Mouse (Mus musculus) cerebellum, adult 2 months (tissue): ENCODE results near the gene Mmp7.

ENCODE experiments used
- CTCF ChIP-seq: fragments of 200-500 bp; IDR thresholded peaks from 2 replicates; pipeline ENCODE4 v1.5.1; 2011; ENCODE audit warnings: low read depth, mild to moderate bottlenecking, control low read depth, low read length, moderate library complexity, borderline replicate concordance; ENCODE audit not compliant: insufficient read depth
- POLR2A ChIP-seq: fragments of 200-500 bp; IDR thresholded peaks from 2 replicates; pipeline ENCODE4 v1.6.1; 2011; ENCODE audit warnings: low read length, control low read depth, borderline replicate concordance; ENCODE audit not compliant: insufficient read depth

- TF ChIP-seq CTCF (no peak), POLR2A (no peak)
Observed at GRCm38 (mm10) chr9:7708698-7709097, 16.8 kb downstream of the Mmp7 start.
